Mouse (Mus musculus): ENCODE data around the gene Pde7b. TPM values are rescaled to one million over a fixed set of nuclear protein-coding genes. Genes with fewer than 3 reads are reported as not detected.

The Pde7b gene
- total RNA-seq, 1 experiment from 2014 or later = 5.1 TPM

DNA sequence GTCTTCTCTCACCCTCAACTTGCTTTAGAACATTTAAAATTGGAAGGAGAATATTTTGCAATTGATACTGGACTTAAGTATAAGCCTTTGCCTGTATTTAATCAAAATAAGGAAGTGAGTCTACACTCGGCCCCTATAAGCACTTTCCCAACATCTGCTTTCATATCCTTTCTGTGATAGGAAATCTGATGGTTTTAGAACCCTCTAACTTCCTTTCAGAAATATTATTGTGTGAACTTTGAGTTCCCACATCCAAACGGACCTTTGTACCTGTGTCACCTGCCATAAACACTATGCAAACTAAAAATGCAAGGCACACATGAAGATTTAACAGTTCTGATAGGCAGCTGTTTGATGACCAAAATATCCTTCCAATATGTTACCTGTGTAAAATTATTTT is 58.2 kb downstream of the Pde7b start:
- ATAC-seq (replicated peaks in 1 of 2; ENCODE audit: insufficient read depth in 1 of 2, low FRiP score in 2 of 2, low TSS enrichment in 1 of 2, low read depth in 1 of 2, poor library complexity in 2 of 2, severe bottlenecking in 2 of 2) = peak in 1 of 2 experiments; percentile 51; a peak in 2 of 4 replicates

DNA sequence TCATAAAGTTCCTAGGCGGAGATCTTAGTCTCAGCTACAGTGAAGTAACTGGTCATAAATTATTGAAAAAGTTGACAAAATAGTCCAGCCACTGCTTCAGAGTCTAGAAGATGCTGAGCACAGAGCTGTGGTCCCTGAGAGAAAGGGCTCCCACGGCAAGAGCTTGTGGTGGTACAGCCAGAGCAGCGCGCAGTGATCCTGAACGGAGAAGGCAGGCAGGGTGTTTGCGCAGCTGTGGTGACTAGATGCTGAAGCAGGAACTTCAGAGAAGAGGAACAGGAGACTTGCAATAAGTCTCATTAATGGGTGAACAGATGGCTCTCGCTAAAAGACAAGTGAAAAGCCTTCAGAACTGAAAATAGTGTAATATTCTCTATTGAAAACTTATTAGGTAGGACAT is 61.9 kb downstream of the Pde7b start:
- ATAC-seq (replicated peaks in 1 of 2; ENCODE audit: insufficient read depth in 1 of 2, low FRiP score in 2 of 2, low TSS enrichment in 1 of 2, low read depth in 1 of 2, poor library complexity in 2 of 2, severe bottlenecking in 2 of 2) = peak; percentile 84 to 90

DNA sequence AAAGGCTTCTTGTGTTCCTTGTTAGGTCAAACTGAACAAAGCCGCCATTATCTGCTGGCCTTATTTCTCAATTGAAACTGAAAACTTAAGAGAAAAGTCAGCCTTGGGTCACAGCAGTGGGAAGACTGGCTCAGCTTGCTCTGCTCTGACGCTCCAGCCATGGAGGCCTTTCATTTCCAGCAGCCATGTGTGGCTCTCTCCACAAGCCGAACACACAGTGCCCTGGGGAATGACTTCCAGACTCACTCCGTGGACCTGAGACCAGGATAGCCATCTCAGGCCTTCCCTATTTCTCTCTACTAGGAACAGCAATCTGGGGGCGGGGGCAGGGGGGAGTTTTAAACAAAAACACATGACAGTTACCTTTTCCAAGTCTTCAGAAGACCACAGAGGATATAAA is 63.2 kb downstream of the Pde7b start:
- no peak for ATAC-seq (replicated peaks in 1 of 2; ENCODE audit: insufficient read depth in 1 of 2, low FRiP score in 2 of 2, low TSS enrichment in 1 of 2, low read depth in 1 of 2, poor library complexity in 2 of 2, severe bottlenecking in 2 of 2)

DNA sequence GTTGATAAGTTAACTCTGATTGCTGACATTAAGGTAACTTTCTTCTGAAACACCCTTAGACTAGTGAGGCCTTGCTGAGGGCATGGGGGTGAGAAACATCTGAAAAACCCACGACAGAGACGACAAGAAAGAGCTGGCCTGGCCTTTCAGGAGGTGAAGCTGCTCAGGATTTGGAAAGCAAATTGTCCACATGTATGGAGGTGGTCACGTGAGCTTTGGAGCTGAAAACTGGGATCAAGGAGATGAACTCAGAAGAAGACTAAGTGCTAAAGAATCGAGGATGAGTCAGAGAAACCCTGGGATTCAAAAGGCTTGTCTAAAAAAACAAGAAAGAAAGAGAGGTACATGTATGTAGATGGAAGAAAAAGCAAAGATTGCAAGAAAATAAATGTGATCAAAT is 65.2 kb downstream of the Pde7b start:
- ATAC-seq (replicated peaks in 1 of 2; ENCODE audit: insufficient read depth in 1 of 2, low FRiP score in 2 of 2, low TSS enrichment in 1 of 2, low read depth in 1 of 2, poor library complexity in 2 of 2, severe bottlenecking in 2 of 2) = no peak

DNA sequence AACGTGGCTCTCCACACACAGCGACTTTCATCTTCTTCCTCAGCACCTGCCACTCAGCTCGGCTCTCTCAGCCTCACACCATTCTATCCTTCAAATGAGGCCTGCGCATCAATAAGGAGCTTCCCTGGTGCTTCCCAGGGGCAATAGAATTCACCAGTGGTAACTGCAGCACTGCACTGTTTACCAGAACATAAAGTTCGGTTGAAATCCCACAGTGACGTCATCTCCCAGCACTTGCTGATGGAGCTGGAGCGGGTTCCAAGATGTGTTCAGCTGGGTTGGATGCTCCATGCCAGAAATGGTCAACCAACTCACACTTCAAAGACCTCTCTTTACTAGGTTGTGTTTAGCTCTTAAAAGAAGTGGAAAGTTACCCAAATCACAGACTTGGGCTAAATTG is 65.6 kb downstream of the Pde7b start:
- ATAC-seq (replicated peaks in 1 of 2; ENCODE audit: insufficient read depth in 1 of 2, low FRiP score in 2 of 2, low TSS enrichment in 1 of 2, low read depth in 1 of 2, poor library complexity in 2 of 2, severe bottlenecking in 2 of 2) = no peak

DNA sequence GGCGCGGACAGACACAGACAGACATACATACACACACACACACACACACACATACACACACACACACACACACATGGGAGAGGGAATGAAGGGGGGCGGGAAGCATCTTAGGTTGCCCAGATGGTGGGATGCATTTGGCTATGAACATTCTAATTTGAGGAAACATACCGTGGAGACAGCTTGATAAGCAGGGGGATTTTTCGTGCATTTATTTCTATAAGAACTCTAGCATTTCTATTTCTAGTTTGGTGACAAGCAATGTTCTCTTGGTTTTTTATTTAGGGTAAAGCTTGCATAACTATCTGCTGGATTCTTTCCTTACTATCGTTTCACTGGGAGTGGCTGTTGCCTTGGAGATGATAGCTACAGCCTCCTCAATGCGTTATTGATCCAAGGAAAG is 66.2 kb downstream of the Pde7b start:
- no peak for ATAC-seq (replicated peaks in 1 of 2; ENCODE audit: insufficient read depth in 1 of 2, low FRiP score in 2 of 2, low TSS enrichment in 1 of 2, low read depth in 1 of 2, poor library complexity in 2 of 2, severe bottlenecking in 2 of 2)

DNA sequence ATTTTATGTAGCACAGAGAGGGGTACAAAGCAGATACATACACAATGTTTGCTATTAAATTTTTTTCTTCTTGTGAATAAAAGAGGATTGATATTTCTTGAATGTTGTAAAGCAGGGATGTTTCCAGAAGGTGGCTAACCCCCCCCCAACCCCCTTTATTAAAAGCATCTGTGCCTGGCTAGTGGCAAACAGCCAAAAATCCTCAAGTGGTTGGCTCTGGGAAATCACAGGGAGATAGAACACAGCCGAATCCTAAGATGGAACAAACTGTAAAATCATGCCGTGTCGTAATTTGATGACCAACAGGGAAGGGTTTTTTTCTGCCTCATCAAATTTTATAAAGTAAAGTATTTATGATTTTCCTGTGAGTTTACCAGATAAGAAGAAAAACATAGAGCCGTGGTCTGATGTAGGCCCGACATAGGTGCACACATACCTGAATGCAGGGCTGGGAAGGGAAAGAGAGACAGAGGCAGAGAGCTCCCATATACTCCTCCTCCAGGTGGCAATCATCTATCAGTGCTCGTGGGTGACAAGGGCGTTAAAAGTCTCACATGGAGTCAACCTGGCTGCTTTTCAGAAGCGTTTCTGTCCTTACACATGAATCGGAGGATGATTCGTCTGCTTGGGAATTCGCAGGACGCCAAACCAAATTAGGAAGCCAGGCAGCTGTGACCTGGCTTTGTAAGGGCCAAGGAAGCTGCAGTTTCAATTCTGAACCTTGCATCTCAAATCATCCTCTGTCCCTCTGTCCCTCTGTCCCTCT is 67.4 kb downstream of the Pde7b start:
- no peak for ATAC-seq (replicated peaks in 1 of 2; ENCODE audit: insufficient read depth in 1 of 2, low FRiP score in 2 of 2, low TSS enrichment in 1 of 2, low read depth in 1 of 2, poor library complexity in 2 of 2, severe bottlenecking in 2 of 2)

DNA sequence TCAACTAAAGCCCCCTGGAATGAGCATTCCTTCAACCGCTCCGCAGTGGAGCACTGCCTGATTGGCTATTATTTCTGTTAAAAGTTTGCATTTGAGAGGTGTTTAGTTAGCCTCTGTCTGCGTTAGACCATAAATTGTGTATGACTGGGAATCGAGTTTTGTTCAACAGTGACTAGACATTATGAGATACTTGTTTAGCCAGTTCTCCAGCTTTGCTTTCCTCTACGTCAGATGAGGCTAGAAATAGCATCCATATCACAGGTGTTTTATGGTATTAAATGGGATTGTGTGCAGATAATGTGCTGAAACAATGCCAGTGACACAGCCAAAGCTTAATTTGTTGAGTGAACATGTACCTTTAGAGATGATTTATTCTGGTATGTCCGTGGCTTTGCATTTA is 70.3 kb downstream of the Pde7b start:
- no peak for ATAC-seq (replicated peaks in 1 of 2; ENCODE audit: insufficient read depth in 1 of 2, low FRiP score in 2 of 2, low TSS enrichment in 1 of 2, low read depth in 1 of 2, poor library complexity in 2 of 2, severe bottlenecking in 2 of 2)

DNA sequence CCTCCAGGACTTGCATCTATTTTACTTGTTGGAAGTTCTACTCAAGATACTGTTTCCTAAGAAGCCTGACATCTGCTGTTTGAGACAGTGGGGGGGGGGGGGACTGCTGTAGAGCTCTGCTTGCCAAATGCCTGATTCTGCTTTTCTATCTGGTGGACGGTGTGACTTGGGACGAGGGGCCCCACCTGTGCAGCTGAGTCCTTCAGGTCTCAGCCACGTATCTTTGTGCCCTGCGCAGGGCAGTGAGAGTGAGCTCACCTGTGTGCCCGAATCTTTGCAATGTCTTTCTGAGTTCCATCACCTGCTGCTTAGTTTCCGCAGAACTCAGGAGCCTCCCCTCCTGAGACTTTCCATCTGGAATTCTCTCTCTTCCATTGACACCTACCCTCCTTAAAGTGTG is 70.7 kb downstream of the Pde7b start:
- no peak for ATAC-seq (replicated peaks in 1 of 2; ENCODE audit: insufficient read depth in 1 of 2, low FRiP score in 2 of 2, low TSS enrichment in 1 of 2, low read depth in 1 of 2, poor library complexity in 2 of 2, severe bottlenecking in 2 of 2)

DNA sequence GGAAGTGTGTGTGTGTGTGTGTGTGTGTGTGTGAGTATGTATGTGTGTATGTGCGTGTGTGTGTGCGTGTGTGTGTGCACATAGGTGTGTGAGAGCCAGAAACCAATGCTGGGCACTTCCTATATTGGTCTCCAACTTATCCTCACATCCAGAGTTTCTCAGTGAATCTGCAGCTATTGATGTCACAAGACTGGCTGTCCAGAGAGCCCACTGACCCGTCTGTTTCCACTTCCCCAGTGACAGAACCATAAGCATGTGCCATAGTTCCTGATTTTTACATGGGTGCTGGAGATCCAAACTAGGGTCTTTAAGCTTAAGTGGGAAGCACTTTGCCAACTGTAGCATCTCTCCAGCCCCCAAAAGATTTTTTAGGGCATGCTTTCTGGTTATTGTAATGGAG is 71.6 kb downstream of the Pde7b start:
- ATAC-seq (replicated peaks in 1 of 2; ENCODE audit: insufficient read depth in 1 of 2, low FRiP score in 2 of 2, low TSS enrichment in 1 of 2, low read depth in 1 of 2, poor library complexity in 2 of 2, severe bottlenecking in 2 of 2) = no peak

DNA sequence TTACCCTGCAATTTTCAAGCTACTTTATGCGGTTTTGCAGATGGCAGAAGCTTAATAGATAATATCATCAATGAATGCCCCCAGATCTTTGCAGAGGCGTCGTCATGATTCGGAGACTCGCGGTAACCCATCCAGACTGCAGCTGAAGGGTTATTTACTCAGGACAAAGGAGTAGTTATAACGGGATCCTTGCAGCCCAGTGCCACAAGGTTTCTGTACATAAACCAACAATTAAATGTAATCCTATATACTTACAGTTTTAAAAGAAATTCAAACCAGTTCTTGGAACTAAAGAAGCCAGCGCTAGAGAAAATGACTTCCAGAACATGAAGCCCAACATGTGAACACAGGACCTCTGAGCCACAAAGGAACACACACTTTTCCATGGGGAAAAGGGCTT is 88.5 kb downstream of the Pde7b start:
- no peak for ATAC-seq (replicated peaks in 1 of 2; ENCODE audit: insufficient read depth in 1 of 2, low FRiP score in 2 of 2, low TSS enrichment in 1 of 2, low read depth in 1 of 2, poor library complexity in 2 of 2, severe bottlenecking in 2 of 2)

DNA sequence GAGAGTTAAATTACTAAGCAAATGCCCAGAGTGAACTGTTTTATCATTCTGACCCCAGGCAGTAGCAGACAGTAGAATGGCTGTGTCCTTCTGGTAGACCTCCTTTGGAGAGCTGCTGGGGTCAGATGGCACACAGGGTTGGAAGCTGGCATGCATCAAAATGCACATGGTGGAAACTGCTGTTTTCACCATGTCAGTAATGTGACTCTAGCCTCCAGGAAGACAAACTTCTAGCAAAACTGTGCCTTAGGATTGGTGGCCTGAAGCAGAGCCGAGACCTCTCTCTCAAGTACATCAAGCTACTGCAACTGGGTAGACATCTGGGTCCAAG is 91.8 kb downstream of the Pde7b start:
- no peak for ATAC-seq (replicated peaks in 1 of 2; ENCODE audit: insufficient read depth in 1 of 2, low FRiP score in 2 of 2, low TSS enrichment in 1 of 2, low read depth in 1 of 2, poor library complexity in 2 of 2, severe bottlenecking in 2 of 2)

DNA sequence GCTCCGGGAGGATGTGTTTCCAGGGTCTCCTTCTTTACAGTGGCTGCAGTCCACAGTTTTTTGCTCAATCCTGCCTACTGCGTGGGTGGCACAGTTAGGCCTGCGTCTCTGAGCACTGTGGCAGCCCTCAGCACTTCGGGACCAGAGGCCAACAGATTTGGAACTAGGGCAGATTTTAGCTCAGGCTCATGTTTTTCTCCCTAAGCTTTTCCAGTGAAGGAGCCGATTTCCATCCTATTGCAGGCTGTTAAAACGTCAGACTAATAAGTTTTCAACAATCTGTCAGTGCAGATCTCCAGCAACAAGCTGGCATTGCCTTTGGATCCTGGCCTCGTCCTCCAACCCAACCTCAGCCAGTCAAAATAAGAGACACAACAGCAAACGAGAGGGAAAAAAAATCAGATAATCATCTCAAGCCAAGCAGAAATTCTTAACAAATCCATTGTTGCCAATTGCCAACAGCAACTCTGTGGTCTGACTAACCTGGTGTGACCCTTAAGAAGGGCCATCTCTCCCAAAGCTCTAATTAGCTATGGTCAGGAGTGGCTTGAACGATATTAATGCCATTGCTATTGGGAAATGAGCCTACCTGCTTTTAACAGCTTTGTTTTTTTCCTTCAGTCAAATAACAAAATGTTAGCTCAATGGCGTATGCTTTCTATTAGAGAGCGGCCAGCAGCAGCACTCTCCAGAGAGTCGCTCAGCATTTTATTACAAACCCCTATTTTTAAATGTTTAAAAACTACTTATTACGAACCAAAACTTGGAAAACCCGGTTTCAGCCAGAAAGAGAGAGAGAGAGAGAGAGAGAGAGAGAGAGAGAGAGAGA is 92.4 kb downstream of the Pde7b start:
- no peak for ATAC-seq (replicated peaks in 1 of 2; ENCODE audit: insufficient read depth in 1 of 2, low FRiP score in 2 of 2, low TSS enrichment in 1 of 2, low read depth in 1 of 2, poor library complexity in 2 of 2, severe bottlenecking in 2 of 2)

DNA sequence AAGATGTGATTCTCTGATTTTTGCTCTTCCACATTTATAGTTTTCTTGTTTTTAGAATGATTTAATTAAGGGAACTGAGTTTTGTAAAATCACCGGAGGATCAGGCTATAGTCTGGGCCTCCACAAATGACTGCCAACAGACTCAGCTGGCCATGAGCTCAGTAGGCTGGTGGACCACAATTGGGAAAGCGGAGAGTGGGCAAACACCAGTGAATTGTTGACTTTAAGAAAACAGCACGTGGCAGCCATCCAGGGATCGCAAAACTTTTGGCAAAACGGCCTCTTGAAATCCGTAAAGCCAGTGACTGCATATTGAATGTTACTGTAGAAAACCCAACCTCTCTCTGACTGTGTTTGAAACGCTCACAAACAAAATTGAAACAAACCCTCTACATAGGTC is 94.8 kb downstream of the Pde7b start:
- no peak for ATAC-seq (replicated peaks in 1 of 2; ENCODE audit: insufficient read depth in 1 of 2, low FRiP score in 2 of 2, low TSS enrichment in 1 of 2, low read depth in 1 of 2, poor library complexity in 2 of 2, severe bottlenecking in 2 of 2)

DNA sequence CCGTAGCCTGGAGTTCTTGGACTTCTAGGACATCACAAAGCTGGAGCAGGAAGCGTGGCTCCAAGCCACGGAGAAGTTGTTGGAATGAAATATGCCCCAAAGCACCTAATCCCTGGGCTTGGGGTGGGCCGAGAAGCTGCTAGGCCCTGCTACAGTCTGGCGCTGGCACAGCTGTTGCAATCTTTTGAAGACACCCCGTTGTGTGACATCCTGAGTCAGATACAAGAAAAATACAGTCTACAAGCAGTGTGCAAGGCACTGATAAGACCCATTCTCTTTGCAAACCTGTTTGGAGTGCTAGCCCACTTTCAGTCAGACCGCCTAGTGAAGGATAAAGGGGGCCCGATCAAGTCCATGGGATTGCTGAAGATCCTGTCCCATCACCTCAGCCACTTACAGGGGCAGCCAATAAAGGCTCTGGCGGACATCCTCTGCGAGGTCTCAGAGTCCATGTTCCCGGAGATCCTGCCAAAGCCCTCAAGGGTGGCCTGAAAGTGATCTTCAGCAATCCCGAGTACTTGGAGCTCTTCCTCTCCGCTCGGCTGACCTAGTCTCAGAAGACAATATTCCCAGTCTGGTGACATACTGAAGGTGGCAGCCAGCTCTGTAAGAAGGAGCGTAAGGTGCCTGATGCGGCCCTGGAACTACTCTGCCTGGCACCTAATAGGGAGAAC is 99.0 kb downstream of the Pde7b start:
- ATAC-seq (replicated peaks in 1 of 2; ENCODE audit: insufficient read depth in 1 of 2, low FRiP score in 2 of 2, low TSS enrichment in 1 of 2, low read depth in 1 of 2, poor library complexity in 2 of 2, severe bottlenecking in 2 of 2) = no peak

DNA sequence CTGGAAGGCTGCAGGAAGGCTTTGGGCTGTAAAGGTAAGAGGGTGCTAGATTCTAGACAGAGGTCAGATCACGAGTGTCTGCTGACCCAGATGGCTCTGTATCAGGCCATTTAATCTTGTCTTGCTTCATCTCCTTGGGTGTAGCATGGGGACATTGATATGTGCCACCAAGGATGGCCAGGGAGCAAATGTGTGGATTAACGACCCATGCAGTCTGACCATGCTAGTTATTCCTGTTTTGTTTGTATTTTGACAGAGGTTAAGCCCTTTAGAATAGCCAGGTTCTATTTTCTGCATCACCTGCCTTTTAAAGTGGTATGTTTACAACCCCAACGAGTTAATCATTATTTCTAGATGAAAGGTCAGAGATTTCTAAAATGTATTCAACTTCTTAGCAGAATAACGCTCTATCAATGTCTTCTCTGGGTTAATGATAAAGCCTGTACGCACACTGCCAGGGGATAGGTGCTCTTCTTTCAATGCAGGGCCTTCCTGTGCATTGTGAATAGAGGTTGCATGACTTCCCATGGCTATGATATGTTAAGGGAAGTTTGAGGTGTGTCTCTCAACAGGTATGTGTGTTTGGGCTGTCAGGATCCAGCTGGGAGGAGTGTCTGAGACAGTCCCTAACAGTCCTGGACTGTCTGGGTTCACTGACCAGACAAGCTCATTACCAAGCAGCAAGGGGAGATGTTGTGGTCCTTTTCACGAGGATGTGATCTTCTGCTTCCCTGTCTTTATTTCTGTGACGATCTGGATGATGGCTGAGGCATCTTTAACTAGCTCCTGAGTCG is 103.0 kb downstream of the Pde7b start:
- no peak for ATAC-seq (replicated peaks in 1 of 2; ENCODE audit: insufficient read depth in 1 of 2, low FRiP score in 2 of 2, low TSS enrichment in 1 of 2, low read depth in 1 of 2, poor library complexity in 2 of 2, severe bottlenecking in 2 of 2)

DNA sequence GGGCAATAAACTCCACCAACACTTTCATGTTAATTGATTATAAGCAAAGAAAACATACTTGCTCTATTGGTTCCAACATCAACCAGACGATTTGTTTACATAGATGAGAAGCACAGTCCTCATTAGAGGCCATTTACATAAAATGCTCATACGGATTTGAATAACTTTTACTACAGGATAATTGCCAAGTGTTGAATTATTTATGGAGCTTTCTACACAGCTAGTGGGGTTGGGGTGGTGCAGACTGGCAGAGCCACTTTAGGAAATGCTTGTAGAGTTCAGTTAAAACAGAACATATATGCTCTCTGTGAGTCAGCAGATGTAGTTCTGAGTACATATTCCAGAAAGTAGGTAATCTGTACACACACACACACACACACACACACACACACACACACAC is 118.9 kb downstream of the Pde7b start:
- no peak for ATAC-seq (replicated peaks in 1 of 2; ENCODE audit: insufficient read depth in 1 of 2, low FRiP score in 2 of 2, low TSS enrichment in 1 of 2, low read depth in 1 of 2, poor library complexity in 2 of 2, severe bottlenecking in 2 of 2)
